8 mouse cellular contexts compared by ENCODE assay signal in genomic region chr5:49523997-49524393, GRCm38 (mm10). TPM values are rescaled to one million over a fixed set of nuclear protein-coding genes. Genes with fewer than 3 reads are reported as not detected.
DNase-seq lines count a peak whose midpoint lies in the region; ATAC-seq and TF ChIP-seq lines count a peak whose summit lies in the region.

No protein-coding gene starts in this region.

- H3K9ac ChIP-seq in forebrain, embryonic 11.5 days (ENCODE audit: low read length), result peak overlapping the region; percentile 61; the same call in 1 of the 2 replicates
- H3K9ac ChIP-seq in intestine, embryonic 14.5 days (ENCODE audit: low read length), result 0 out of 2 replicates have a peak overlapping the region, but pooled peaks have one; percentile 7
- H3K9ac ChIP-seq in neural tube, embryonic 13.5 days, result peak overlapping the region; percentile 75

- H3K36me3 ChIP-seq in forebrain, embryonic 11.5 days (ENCODE audit: control insufficient read depth, insufficient read depth, low read length), result no peaks in the 10 kb centered on the region
- H3K36me3 ChIP-seq in intestine, embryonic 14.5 days (ENCODE audit: control insufficient read depth, insufficient read depth, low read length), result no peaks in the 10 kb centered on the region
- H3K36me3 ChIP-seq in neural tube, embryonic 13.5 days, result no peaks in the 10 kb centered on the region

- H3K27ac ChIP-seq in forebrain, embryonic 11.5 days (ENCODE audit: low read depth, low read length), result no peak overlapping the region
- H3K27ac ChIP-seq in intestine, embryonic 14.5 days (ENCODE audit: low read depth), result no peak overlapping the region
- no peak overlapping the region for H3K27ac ChIP-seq in neural tube, embryonic 13.5 days (replicated peaks)

- 0 out of 2 replicates have a peak, but pooled peaks cover 5% of the 10 kb centered on the region for H3K27me3 ChIP-seq in forebrain, embryonic 11.5 days (ENCODE audit: control insufficient read depth, insufficient read depth, low read length)
- H3K27me3 ChIP-seq in intestine, embryonic 14.5 days (replicated peaks; ENCODE audit: control insufficient read depth, insufficient read depth, low read length), result peaks cover 45% of the 10 kb centered on the region
- H3K27me3 ChIP-seq in neural tube, embryonic 13.5 days, result peaks cover 27% of the 10 kb centered on the region

- WGBS in lung, adult 2 months, result 8% methylated on average over 11 of the region's 11 CpGs
- WGBS in forebrain, embryonic 11.5 days, result 4% methylated on average over 11 of the region's 11 CpGs
- WGBS in intestine, embryonic 14.5 days, result 5% methylated on average over 11 of the region's 11 CpGs
- WGBS in neural tube, embryonic 13.5 days, result 9% methylated on average over 11 of the region's 11 CpGs

- no peak for ATAC-seq in forebrain, embryonic 11.5 days (replicated peaks; ENCODE audit: low FRiP score)
- peak; percentile 40; the same call in 1 of the 2 replicates for ATAC-seq in intestine, embryonic 14.5 days (replicated peaks; ENCODE audit: low FRiP score, low TSS enrichment, low read depth)
- no peak for ATAC-seq in neural tube, embryonic 13.5 days (ENCODE audit: low read depth)

- H3K4me2 ChIP-seq in forebrain, embryonic 11.5 days (ENCODE audit: low read depth, low read length, severe bottlenecking), result peak overlapping the region; percentile 95
- peak overlapping the region; percentile 88 for H3K4me2 ChIP-seq in intestine, embryonic 14.5 days (ENCODE audit: low read length)
- H3K4me2 ChIP-seq in neural tube, embryonic 13.5 days, result peak overlapping the region; percentile 99

- no peak for DNase-seq in lung, adult 2 months
- no peak for DNase-seq in lung, postnatal 10 days
- DNase-seq in forebrain, embryonic 11.5 days (ENCODE audit: low spot score), result no peak
- DNase-seq in intestine, embryonic 14.5 days (ENCODE audit: low spot score), result no peak
- no peak for DNase-seq in B cell, adult 2 months
- no peak for DNase-seq in cerebellum, postnatal 10 days
- DNase-seq in adrenal gland, adult (ENCODE audit: inconsistent age in 2 of 2, low spot score in 1 of 2), result no peak

- TF ChIP-seq POLR2A in lung, adult 2 months (IDR thresholded peaks at IDR 0.05; ENCODE audit: borderline replicate concordance, extremely low read depth, low read depth, low read length), result no peak

- peak overlapping the region; percentile 37 for H3K4me3 ChIP-seq in lung, adult 2 months (replicated peaks; ENCODE audit: extremely low read depth, low read depth, low read length)
- H3K4me3 ChIP-seq in forebrain, embryonic 11.5 days (ENCODE audit: low read depth, low read length), result peak overlapping the region; percentile 59
- H3K4me3 ChIP-seq in intestine, embryonic 14.5 days (ENCODE audit: low read depth, low read length), result peak overlapping the region; percentile 40
- H3K4me3 ChIP-seq in neural tube, embryonic 13.5 days, result peak overlapping the region; percentile 61

- TF ChIP-seq CTCF in lung, adult 2 months (IDR thresholded peaks at IDR 0.05; ENCODE audit: insufficient read depth, low read length), result no peak

- H3K4me1 ChIP-seq in lung, adult 2 months (ENCODE audit: control insufficient read depth, insufficient read depth, low read length), result no peaks in the 10 kb centered on the region
- H3K4me1 ChIP-seq in forebrain, embryonic 11.5 days (replicated peaks; ENCODE audit: control insufficient read depth, insufficient read depth, low read length), result no peaks in the 10 kb centered on the region
- no peaks in the 10 kb centered on the region for H3K4me1 ChIP-seq in intestine, embryonic 14.5 days (replicated peaks; ENCODE audit: control insufficient read depth, insufficient read depth, low read length)
- peaks cover 8% of the 10 kb centered on the region; the same call in 1 of the 2 replicates for H3K4me1 ChIP-seq in neural tube, embryonic 13.5 days (replicated peaks)

- H3K9me3 ChIP-seq in forebrain, embryonic 11.5 days (ENCODE audit: control insufficient read depth, low read length), result no peaks in the 10 kb centered on the region
- H3K9me3 ChIP-seq in intestine, embryonic 14.5 days (ENCODE audit: control insufficient read depth, low read length), result no peaks in the 10 kb centered on the region
- H3K9me3 ChIP-seq in neural tube, embryonic 13.5 days, result no peaks in the 10 kb centered on the region

RNA-seq across cellular contexts. Expression of gene Kcnip4, which starts 0.7 kb away (rescaled TPM):
- polyA plus RNA-seq in lung, adult 2 months (2012; rRNA removed), result 0.22 and 0.40 TPM in 2 replicates
- polyA plus RNA-seq in forebrain, embryonic 11.5 days (2014; fragmentation: Nextera tagmentation; extraction: Ambion mirVana), result 1.7 and 2.8 TPM in 2 replicates
- polyA plus RNA-seq in intestine, embryonic 14.5 days (2014; fragmentation: Nextera tagmentation; extraction: Ambion mirVana), result 4.5 and 4.8 TPM in 2 replicates
- 9.1 and 9.5 TPM in 2 replicates for polyA plus RNA-seq in neural tube, embryonic 13.5 days (2015; fragmentation: Nextera tagmentation; extraction: Ambion mirVana)

Comparison
In these comparisons a context has a peak if more than half of its experiments do, and no peak if none do; other contexts are left out.
1. H3K9ac ChIP-seq: peak in every context shown above with its lines; median percentile 75 in neural tube, embryonic 13.5 days; 61 in forebrain, embryonic 11.5 days; 7 in intestine, embryonic 14.5 days.